Mouse (Mus musculus): ENCODE measurements at regions not wholly inside any gene's neighbourhood (a gene's known extent, or its start where the extent isn't known, plus 50 kb on each side); places are given as distances from the start of the nearest gene placed in this dataset.

- Histone ChIP-seq H3K4me1 (ENCODE audit: control insufficient read depth, insufficient read depth, low read length) (no peaks in the 10 kb centered on the region), H3K4me2 (ENCODE audit: low read length) (no peak overlapping the region), H3K9me3 (replicated peaks; ENCODE audit: control insufficient read depth, low read length) (no peaks in the 10 kb centered on the region), H3K9ac (ENCODE audit: low read length) (no peak overlapping the region), H3K27ac (ENCODE audit: low read depth, low read length) (no peak overlapping the region), H3K27me3 (replicated peaks; ENCODE audit: control insufficient read depth, insufficient read depth, low read length) (no peaks in the 10 kb centered on the region), H3K4me3 (ENCODE audit: low read depth, low read length) (no peak overlapping the region), H3K36me3 (ENCODE audit: control insufficient read depth, insufficient read depth, low read length) (no peaks in the 10 kb centered on the region)
- ATAC-seq (no peak; the same call in 1 of the 2 replicates), DNase-seq (ENCODE audit: low spot score) (peak; percentile 23)
- 54% methylated on average over 5 of the region's 5 CpGs for WGBS
These were observed 72.2 kb upstream of the Frmpd3 start for GRCm38 (mm10) chrX:140269742-140270457.

GRCm38 (mm10) chrX:140277327-140277947 lies 64.6 kb upstream of the Frmpd3 start:
- Histone ChIP-seq H3K27ac (ENCODE audit: low read depth, low read length) (no peak overlapping the region), H3K27me3 (replicated peaks; ENCODE audit: control insufficient read depth, insufficient read depth, low read length) (peaks cover 17% of the 10 kb centered on the region), H3K4me1 (ENCODE audit: control insufficient read depth, insufficient read depth, low read length) (no peaks in the 10 kb centered on the region), H3K4me2 (ENCODE audit: low read length) (peak overlapping the region; percentile 57), H3K4me3 (ENCODE audit: low read depth, low read length) (peak overlapping the region; percentile 49), H3K9me3 (replicated peaks; ENCODE audit: control insufficient read depth, low read length) (no peaks in the 10 kb centered on the region), H3K36me3 (ENCODE audit: control insufficient read depth, insufficient read depth, low read length) (no peaks in the 10 kb centered on the region), H3K9ac (ENCODE audit: low read length) (peak overlapping the region; percentile 61)
- peak; percentile 70 for ATAC-seq
- peak; percentile 35 for DNase-seq (ENCODE audit: low spot score)
- WGBS: 31% methylated on average over 51 of the region's 54 CpGs

- Histone ChIP-seq H3K9me3 (replicated peaks; ENCODE audit: control insufficient read depth, low read length) (no peaks in the 10 kb centered on the region), H3K4me1 (ENCODE audit: control insufficient read depth, insufficient read depth, low read length) (no peaks in the 10 kb centered on the region), H3K27ac (ENCODE audit: low read depth, low read length) (no peak overlapping the region)
These were observed 63.9 kb upstream of the Frmpd3 start for GRCm38 (mm10) chrX:140277978-140278729.

GRCm38 (mm10) chrX:140279266-140279665 lies 62.8 kb upstream of the Frmpd3 start:
- H3K27ac ChIP-seq (ENCODE audit: low read depth, low read length): no peak overlapping the region
- no peak overlapping the region for H3K9ac ChIP-seq (ENCODE audit: low read length)
- H3K36me3 ChIP-seq (ENCODE audit: control insufficient read depth, insufficient read depth, low read length): no peaks in the 10 kb centered on the region
- peak; percentile 47 for ATAC-seq
- H3K9me3 ChIP-seq (replicated peaks; ENCODE audit: control insufficient read depth, low read length): no peaks in the 10 kb centered on the region
- peaks cover 17% of the 10 kb centered on the region for H3K27me3 ChIP-seq (replicated peaks; ENCODE audit: control insufficient read depth, insufficient read depth, low read length)
- 25% methylated on average over 6 of the region's 6 CpGs for WGBS
- peak; percentile 56 for DNase-seq (ENCODE audit: low spot score)
- H3K4me2 ChIP-seq (ENCODE audit: low read length): peak overlapping the region; percentile 6; the same call in 1 of the 2 replicates
- H3K4me1 ChIP-seq (ENCODE audit: control insufficient read depth, insufficient read depth, low read length): no peaks in the 10 kb centered on the region
- no peak overlapping the region for H3K4me3 ChIP-seq (ENCODE audit: low read depth, low read length)

More at GRCm38 (mm10) chrX:140277978-140278729, 63.9 kb upstream of the Frmpd3 start:
- ATAC-seq (peak; percentile 49), DNase-seq (ENCODE audit: low spot score) (peak; percentile 29)
- Histone ChIP-seq H3K27me3 (replicated peaks; ENCODE audit: control insufficient read depth, insufficient read depth, low read length) (peaks cover 17% of the 10 kb centered on the region), H3K4me2 (ENCODE audit: low read length) (peak overlapping the region; percentile 57), H3K4me3 (ENCODE audit: low read depth, low read length) (peak overlapping the region; percentile 49), H3K36me3 (ENCODE audit: control insufficient read depth, insufficient read depth, low read length) (no peaks in the 10 kb centered on the region), H3K9ac (ENCODE audit: low read length) (peak overlapping the region; percentile 61)
- WGBS: 42% methylated on average over 51 of the region's 69 CpGs

GRCm38 (mm10) chrX:140280016-140280415 lies 62.0 kb upstream of the Frmpd3 start:
- peaks cover 17% of the 10 kb centered on the region for H3K27me3 ChIP-seq (replicated peaks; ENCODE audit: control insufficient read depth, insufficient read depth, low read length)
- ATAC-seq: peak; percentile 19; the same call in 1 of the 2 replicates
- no peaks in the 10 kb centered on the region for H3K9me3 ChIP-seq (replicated peaks; ENCODE audit: control insufficient read depth, low read length)
- H3K4me2 ChIP-seq (ENCODE audit: low read length): peak overlapping the region; percentile 18
- no peaks in the 10 kb centered on the region for H3K36me3 ChIP-seq (ENCODE audit: control insufficient read depth, insufficient read depth, low read length)
- H3K4me3 ChIP-seq (ENCODE audit: low read depth, low read length): no peak overlapping the region
- peak; percentile 38 for DNase-seq (ENCODE audit: low spot score)
- H3K9ac ChIP-seq (ENCODE audit: low read length): no peak overlapping the region
- WGBS: 21% methylated on average over 12 of the region's 12 CpGs
- H3K4me1 ChIP-seq (ENCODE audit: control insufficient read depth, insufficient read depth, low read length): no peaks in the 10 kb centered on the region
- H3K27ac ChIP-seq (ENCODE audit: low read depth, low read length): no peak overlapping the region
